Mouse (Mus musculus) CH12.LX (cell line): Measurements from ENCODE around the gene Ankle1.

ENCODE experiments used
- CHD2 ChIP-seq: IDR thresholded peaks from 2 replicates; pipeline ENCODE4 v1.6.1; 2011; ENCODE audit warnings: low read length, improper control_type of control experiment
- CTCF ChIP-seq, 2 experiments: IDR thresholded peaks in 1 of 2; conservative IDR thresholded peaks in 1 of 2; 2 replicates each; pipeline ENCODE4 v1.5.1; 2011 to 2012; ENCODE audit warnings: low read depth in 2 of 2, low read length in 2 of 2, improper control_type of control experiment in 1 of 2, inconsistent platforms in 1 of 2, mild to moderate bottlenecking in 1 of 2, moderate library complexity in 1 of 2
- EP300 ChIP-seq: IDR thresholded peaks from 2 replicates; pipeline ENCODE4 v1.6.1; 2011; ENCODE audit warnings: low read length, improper control_type of control experiment
- ETS1 ChIP-seq: conservative IDR thresholded peaks from 2 replicates; pipeline ENCODE4 v1.6.1; 2012; ENCODE audit warnings: low read depth, mild to moderate bottlenecking, inconsistent platforms, low read length, improper control_type of control experiment, moderate library complexity
- MAFK ChIP-seq: IDR thresholded peaks from 2 replicates; pipeline ENCODE4 v1.6.1; 2011; ENCODE audit warnings: low read length, improper control_type of control experiment; ENCODE audit not compliant: insufficient replicate concordance
- MEF2A ChIP-seq: IDR thresholded peaks from 2 replicates; pipeline ENCODE4 v1.6.1; 2014; ENCODE audit warnings: low read depth, mild to moderate bottlenecking, inconsistent platforms, low read length, improper control_type of control experiment, borderline replicate concordance
- RCOR1 ChIP-seq: conservative IDR thresholded peaks from 2 replicates; pipeline ENCODE4 v1.6.1; 2012; ENCODE audit warnings: low read depth, mild to moderate bottlenecking, inconsistent platforms, low read length, improper control_type of control experiment

GRCm38 (mm10) chr8:71422121-71422520 lies 16.3 kb downstream of the Ankle1 start:
- TF ChIP-seq RCOR1, result no peak
- TF ChIP-seq MEF2A, result no peak
- no peak for TF ChIP-seq EP300
- TF ChIP-seq ETS1, result no peak
- TF ChIP-seq CTCF (conservative IDR thresholded peaks at IDR 0.05 in 1 of 2, IDR thresholded peaks at IDR 0.05 in 1 of 2; ENCODE audit: low read depth in 2 of 2, low read length in 2 of 2), result no peak
- TF ChIP-seq CHD2, result no peak
- TF ChIP-seq MAFK, result no peak
